Mouse (Mus musculus) heart, adult 2 months (tissue): ENCODE results near the gene Wwc2. TPM values are rescaled to one million over a fixed set of nuclear protein-coding genes. Genes with fewer than 3 reads are reported as not detected.

ENCODE experiments used
- DNase-seq, 2 experiments: peaks; one replicate each; pipeline ENCODE4 v3.0.0; 2021
- H3K27ac ChIP-seq: fragments of 200-600 bp; 2 replicates; pipeline ENCODE4 v1.8.1; 2022
- H3K27me3 ChIP-seq: fragments of 200-500 bp; 2 replicates; pipeline ENCODE4 v1.6.1; 2012; ENCODE audit warnings: mild to moderate bottlenecking, low read length, inconsistent platforms, mixed read lengths; ENCODE audit not compliant: control insufficient read depth, insufficient read depth
- H3K36me3 ChIP-seq: fragments of 200-500 bp; 2 replicates; pipeline ENCODE4 v1.6.1; 2012; ENCODE audit warnings: low read length, inconsistent platforms; ENCODE audit not compliant: control insufficient read depth, insufficient read depth
- H3K4me1 ChIP-seq: fragments of 200-500 bp; 2 replicates; pipeline ENCODE4 v1.6.1; 2011; ENCODE audit warnings: low read length; ENCODE audit not compliant: control insufficient read depth, insufficient read depth
- H3K4me3 ChIP-seq: fragments of 200-600 bp; 2 replicates; pipeline ENCODE4 v1.8.1; 2022
- H3K79me2 ChIP-seq: fragments of 200-500 bp; replicated peaks from 2 replicates; pipeline ENCODE4 v1.6.1; 2012; ENCODE audit warnings: mild to moderate bottlenecking, inconsistent platforms, low read length, moderate library complexity, mixed read lengths; ENCODE audit not compliant: control insufficient read depth, insufficient read depth
- H3K9ac ChIP-seq: fragments of 200-500 bp; 2 replicates; pipeline ENCODE4 v1.6.1; 2012; ENCODE audit warnings: low read depth, mild to moderate bottlenecking, control low read depth, inconsistent platforms, low read length, mixed read lengths
- CTCF ChIP-seq: fragments of 200-600 bp; IDR thresholded peaks from 2 replicates; pipeline ENCODE4 v1.8.1; 2022; ENCODE audit warnings: antibody characterized with exemption, mild to moderate bottlenecking, moderate library complexity
- EP300 ChIP-seq: fragments of 200-500 bp; IDR thresholded peaks from 2 replicates; pipeline ENCODE4 v1.6.1; 2011; ENCODE audit warnings: low read depth, low read length, control low read depth; ENCODE audit not compliant: insufficient read depth
- POLR2A ChIP-seq: fragments of 200-500 bp; IDR thresholded peaks from 2 replicates; pipeline ENCODE4 v1.6.1; 2011; ENCODE audit warnings: mild to moderate bottlenecking, low read depth, low read length, control low read depth; ENCODE audit not compliant: insufficient read depth
- WGBS: fragments of 180-500 bp; shearing (Covaris S2); methylation state at CpG from one replicate; pipeline ENCODE4 v1.1.7; 2018; 5-methylcytosine and 5-hydroxymethylcytosine counted together
- intact Hi-C: fragments of 180-260 bp; cut with DNase I; formaldehyde crosslinking; loops from one replicate; pipeline ENCODE4 v1.15.1; 2025
- polyA plus RNA-seq: library from polyadenylated mRNA; depleted of rRNA; stranded (reverse); fragments of >200 nt; gene quantifications from 2 replicates; pipeline ENCODE4 v1.2.3, GENCODE M21; 2012
- total RNA-seq, 2 experiments: library from RNA; stranded (reverse); gene quantifications; 2 replicates each; pipeline ENCODE4 v1.2.3; 2021

The Wwc2 gene
- total and polyA plus RNA-seq, 3 experiments, result 8.3 to 26.9 (median 25.2) TPM

DNA sequence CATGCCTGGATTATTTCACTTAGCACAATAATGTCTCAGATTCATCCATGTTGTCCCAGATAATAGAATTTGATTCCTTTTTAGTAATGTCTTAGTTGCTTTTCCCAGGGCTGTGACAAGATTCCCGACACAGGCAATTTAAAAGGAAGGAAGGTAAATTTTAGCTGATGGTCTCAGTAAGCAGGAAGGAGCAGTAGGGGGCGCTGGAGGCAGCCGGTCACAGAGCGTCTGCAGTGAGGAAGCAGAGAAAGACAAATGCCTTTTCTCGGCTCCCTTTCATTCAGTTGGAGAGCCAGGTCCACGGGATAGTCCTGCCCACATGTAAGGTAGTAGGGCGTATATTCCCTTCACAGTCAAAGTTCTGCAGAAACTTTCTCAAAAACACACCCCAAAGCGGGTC lies 32.5 kb upstream of the Wwc2 start:
- Histone ChIP-seq H3K79me2 (no peaks in the 10 kb centered on the region), H3K4me3 (no peak overlapping the region), H3K36me3 (no peaks in the 10 kb centered on the region), H3K4me1 (no peaks in the 10 kb centered on the region), H3K27me3 (no peaks in the 10 kb centered on the region), H3K9ac (no peak overlapping the region), H3K27ac (no peak overlapping the region)
- TF ChIP-seq CTCF (peak; percentile 41), POLR2A (no peak)
- intact Hi-C loops, result no loop called here
- 70% methylated on average over 8 of the region's 8 CpGs for WGBS
- no peak for DNase-seq

- Histone ChIP-seq H3K79me2 (no peaks in the 10 kb centered on the region), H3K36me3 (no peaks in the 10 kb centered on the region), H3K27ac (no peak overlapping the region), H3K27me3 (no peaks in the 10 kb centered on the region), H3K9ac (no peak overlapping the region), H3K4me3 (no peak overlapping the region), H3K4me1 (no peaks in the 10 kb centered on the region)
- WGBS, result 72% methylated on average over 2 of the region's 2 CpGs
- DNase-seq, result no peak
- TF ChIP-seq CTCF, result no peak
- no peak for TF ChIP-seq EP300
- no peak for TF ChIP-seq POLR2A
- intact Hi-C loops, result loop anchor here (5.0 kb wide), 3 partner anchors 42 to 277 kb away; no protein-coding TSS in a partner anchor
Measured at GRCm38 (mm10) chr8:48019737-48020136, 29.0 kb upstream of the Wwc2 start.

GRCm38 (mm10) chr8:48016538-48016937 lies 25.8 kb upstream of the Wwc2 start:
- TF ChIP-seq POLR2A (no peak), EP300 (peak; percentile 94)
- peak; percentile 68 to 84 for DNase-seq
- Histone ChIP-seq H3K4me3 (no peak overlapping the region), H3K27ac (no peak overlapping the region), H3K36me3 (no peaks in the 10 kb centered on the region), H3K79me2 (no peaks in the 10 kb centered on the region), H3K4me1 (no peaks in the 10 kb centered on the region), H3K27me3 (no peaks in the 10 kb centered on the region), H3K9ac (no peak overlapping the region)
- intact Hi-C loops, result loop anchor here (1.0 to 5.0 kb wide), 6 partner anchors 22 to 274 kb away; no protein-coding TSS in a partner anchor
- 12% methylated on average over 8 of the region's 8 CpGs for WGBS

DNA sequence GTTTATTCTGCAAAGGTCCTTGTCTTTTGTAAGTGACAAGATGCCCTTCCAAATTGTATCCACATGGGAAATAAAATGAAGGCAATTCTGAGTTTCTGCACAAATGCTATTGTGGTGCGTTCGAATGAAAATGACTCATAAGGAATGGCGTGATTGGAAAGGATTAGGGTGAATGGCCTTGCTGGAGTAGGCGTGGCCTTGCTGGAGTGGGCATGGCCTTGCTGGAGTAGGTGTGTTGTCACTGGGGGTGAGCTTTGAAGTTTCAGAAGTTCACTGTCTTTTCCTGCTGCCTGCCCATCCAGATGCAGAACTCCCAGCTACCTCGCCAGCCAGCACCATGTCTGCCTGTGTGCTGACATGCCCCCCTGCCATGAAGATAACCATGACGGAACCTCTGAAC lies 23.7 kb upstream of the Wwc2 start:
- H3K4me1 ChIP-seq, result no peaks in the 10 kb centered on the region
- H3K27ac ChIP-seq, result no peak overlapping the region
- DNase-seq, result no peak
- H3K4me3 ChIP-seq, result no peak overlapping the region
- 83% methylated on average over 6 of the region's 6 CpGs for WGBS
- no peak overlapping the region for H3K9ac ChIP-seq
- H3K79me2 ChIP-seq, result no peaks in the 10 kb centered on the region
- intact Hi-C loops, result no loop called here
- no peaks in the 10 kb centered on the region for H3K27me3 ChIP-seq
- TF ChIP-seq CTCF (no peak), EP300 (no peak), POLR2A (no peak)
- no peaks in the 10 kb centered on the region for H3K36me3 ChIP-seq

GRCm38 (mm10) chr8:48013281-48013680 lies 22.6 kb upstream of the Wwc2 start:
- H3K79me2 ChIP-seq, result no peaks in the 10 kb centered on the region
- no peak overlapping the region for H3K9ac ChIP-seq
- no peaks in the 10 kb centered on the region for H3K27me3 ChIP-seq
- DNase-seq, result no peak
- 87% methylated on average over 9 of the region's 9 CpGs for WGBS
- no peaks in the 10 kb centered on the region for H3K36me3 ChIP-seq
- no peak overlapping the region for H3K27ac ChIP-seq
- no peak overlapping the region for H3K4me3 ChIP-seq
- intact Hi-C loops, result no loop called here
- no peaks in the 10 kb centered on the region for H3K4me1 ChIP-seq
- TF ChIP-seq CTCF, result no peak
- no peak for TF ChIP-seq EP300
- TF ChIP-seq POLR2A, result no peak

DNA sequence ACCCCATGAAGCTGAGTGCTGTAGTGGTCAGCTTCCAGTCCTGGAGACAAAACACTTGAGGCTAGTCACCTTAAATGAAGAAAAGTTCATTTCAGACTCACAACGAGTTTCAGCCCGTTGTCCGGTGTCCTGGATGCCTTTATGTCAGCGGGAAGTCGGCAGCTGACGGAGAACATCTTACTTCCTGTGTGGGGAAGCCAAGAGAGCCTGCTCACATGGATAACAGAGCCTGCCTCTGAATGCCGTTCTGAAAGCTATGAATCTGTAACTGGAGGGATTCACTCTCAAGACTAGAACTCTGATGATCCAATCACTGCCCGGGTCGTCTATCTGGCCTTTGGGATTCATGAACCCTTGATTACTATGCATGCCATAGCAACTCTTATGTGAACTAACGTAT lies 21.1 kb upstream of the Wwc2 start:
- intact Hi-C loops, result no loop called here
- no peak for DNase-seq
- Histone ChIP-seq H3K4me1 (no peaks in the 10 kb centered on the region), H3K36me3 (no peaks in the 10 kb centered on the region), H3K79me2 (no peaks in the 10 kb centered on the region), H3K27ac (no peak overlapping the region), H3K4me3 (no peak overlapping the region), H3K9ac (no peak overlapping the region), H3K27me3 (no peaks in the 10 kb centered on the region)
- no peak for TF ChIP-seq EP300
- TF ChIP-seq CTCF, result no peak
- no peak for TF ChIP-seq POLR2A
- 40% methylated on average over 10 of the region's 10 CpGs for WGBS

DNA sequence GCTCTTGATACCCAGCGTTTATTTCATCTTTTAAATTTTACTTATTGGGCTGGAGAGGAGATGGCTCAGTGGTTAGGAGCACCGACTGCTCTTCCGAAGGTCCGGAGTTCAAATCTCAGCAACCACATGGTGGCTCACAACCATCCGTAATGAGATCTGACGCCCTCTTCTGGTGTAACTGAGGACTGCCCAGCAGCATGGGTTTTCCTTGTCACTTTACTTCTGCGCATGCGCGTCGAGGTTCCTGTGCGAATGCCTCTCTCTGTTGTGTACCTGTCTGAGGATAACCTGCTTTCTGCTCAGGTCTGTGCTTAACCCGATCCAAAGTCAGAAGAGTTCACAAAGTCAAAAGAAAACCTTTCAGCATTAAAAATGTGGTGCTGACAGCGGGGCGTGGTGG lies 20.3 kb upstream of the Wwc2 start:
- Histone ChIP-seq H3K4me1 (no peaks in the 10 kb centered on the region), H3K79me2 (no peaks in the 10 kb centered on the region), H3K36me3 (no peaks in the 10 kb centered on the region), H3K27ac (no peak overlapping the region), H3K9ac (no peak overlapping the region), H3K4me3 (no peak overlapping the region), H3K27me3 (no peaks in the 10 kb centered on the region)
- no peak for DNase-seq
- intact Hi-C loops, result no loop called here
- no peak for TF ChIP-seq POLR2A
- no peak for TF ChIP-seq EP300
- TF ChIP-seq CTCF, result peak; percentile 45
- 83% methylated on average over 14 of the region's 14 CpGs for WGBS
